Mouse (Mus musculus) ovary, adult 2 months (tissue): ENCODE results near the gene Churc1. TPM values are rescaled to one million over a fixed set of nuclear protein-coding genes. Genes with fewer than 3 reads are reported as not detected.

Source experiments
- polyA plus RNA-seq: library from polyadenylated mRNA; depleted of rRNA; stranded (reverse); fragments of >200 nt; gene quantifications from 2 replicates; pipeline ENCODE4 v1.2.3, GENCODE M21; 2012; rRNA removed

The Churc1 gene
- 24.5 and 29.9 TPM in 2 replicates for polyA plus RNA-seq

GRCm38 (mm10) chr12:76765354-76765851, at the start of gene Churc1, which contains the start of gene Fntb:
Gene Churc1 (plus strand): TSS chr12:76765538.
Gene Fntb (plus strand): TSS chr12:76765589.

DNA sequence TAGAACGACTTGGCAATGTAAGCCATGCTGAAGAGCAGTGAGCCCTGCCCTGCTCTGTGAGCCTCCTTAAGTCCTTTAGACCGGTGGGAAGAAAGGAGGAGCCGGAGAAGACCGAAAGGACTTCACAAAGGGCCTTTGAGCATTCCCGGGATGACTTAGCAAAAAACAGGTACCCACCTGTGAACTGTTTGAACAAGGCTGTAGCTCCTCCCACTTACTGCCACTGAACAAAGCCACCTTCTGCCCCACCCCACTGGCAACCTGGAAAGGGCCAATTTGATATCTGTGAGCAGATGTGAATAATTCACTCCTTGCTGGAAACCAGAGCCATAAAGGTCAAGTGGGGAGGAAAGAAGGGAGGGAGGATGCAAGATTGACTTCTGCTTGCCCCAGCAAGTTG, 30.0 kb downstream of the Churc1 start, which contains the start of gene Gpx2:
Gene Gpx2, minus strand, starts transcription at position 205 of the 400 bp plus-strand sequence.

DNA sequence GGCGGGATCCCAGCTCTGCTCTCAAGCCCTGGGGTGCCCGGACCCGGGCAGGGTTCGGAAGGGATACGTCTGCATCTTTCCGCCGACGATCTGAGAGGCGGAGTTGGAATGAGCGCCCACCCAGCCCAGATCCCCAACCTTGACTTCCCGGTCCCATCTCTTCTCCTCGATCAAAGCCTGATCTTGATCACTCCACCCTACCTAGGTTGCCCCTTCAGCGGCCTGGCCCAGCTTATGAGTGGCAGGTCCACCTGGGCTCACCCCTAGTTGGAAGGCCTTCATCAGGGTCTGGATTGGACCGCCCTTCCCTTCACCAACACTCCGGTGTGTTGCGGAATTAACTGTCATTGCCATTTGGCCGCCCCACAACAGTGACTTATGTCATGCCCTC, 57.3 kb downstream of the Churc1 start, which contains the start of gene Rab15:
Gene Rab15, minus strand, starts transcription at position 258 of the 391 bp plus-strand sequence.

Other genes starting within 250 kb of the Churc1 start
- 40.8 and 42.4 TPM in 2 replicates for gene Plekhg3, start 234.6 kb upstream of the Churc1 start, polyA plus RNA-seq
- 6.3 and 8.0 TPM in 2 replicates for gene Sptb, start 55.0 kb upstream of the Churc1 start, polyA plus RNA-seq
- gene Fntb, start 51 bp downstream of the Churc1 start, polyA plus RNA-seq: 41.0 and 41.8 TPM in 2 replicates
- 3.3 and 4.7 TPM in 2 replicates for gene Gpx2, start 30.0 kb downstream of the Churc1 start, polyA plus RNA-seq
- gene Rab15, start 57.4 kb downstream of the Churc1 start, polyA plus RNA-seq: 7.9 and 8.8 TPM in 2 replicates
- 29.6 and 34.7 TPM in 2 replicates for gene Max, start 196.7 kb downstream of the Churc1 start, polyA plus RNA-seq